Mouse (Mus musculus): Measurements from ENCODE around the gene Gm11595. TPM values are rescaled to one million over a fixed set of nuclear protein-coding genes. Genes with fewer than 3 reads are reported as not detected.
"Not testable (repeated sequence)": the region's sequence is repeated elsewhere in the genome, so short reads cannot be mapped to it uniquely, and the experiment has no call there.

The Gm11595 gene
- polyA plus RNA-seq (2015; fragmentation: Nextera tagmentation; extraction: Ambion mirVana), result 1.0 and 1.9 TPM in 2 replicates

- H3K4me3 ChIP-seq (replicated peaks); H3K27me3 ChIP-seq; H3K36me3 ChIP-seq; H3K27ac ChIP-seq (replicated peaks); H3K9me3 ChIP-seq (replicated peaks); ATAC-seq (ENCODE audit: insufficient number of reproducible peaks, low FRiP score, low TSS enrichment, low read depth); H3K9ac ChIP-seq; H3K4me1 ChIP-seq; H3K4me2 ChIP-seq (replicated peaks): not testable (repeated sequence)
These were observed at the start of gene Gm11595 for GRCm38 (mm10) chr11:99772813-99773212. Gm11595 (minus strand) TSS chr11:99772913.

DNA sequence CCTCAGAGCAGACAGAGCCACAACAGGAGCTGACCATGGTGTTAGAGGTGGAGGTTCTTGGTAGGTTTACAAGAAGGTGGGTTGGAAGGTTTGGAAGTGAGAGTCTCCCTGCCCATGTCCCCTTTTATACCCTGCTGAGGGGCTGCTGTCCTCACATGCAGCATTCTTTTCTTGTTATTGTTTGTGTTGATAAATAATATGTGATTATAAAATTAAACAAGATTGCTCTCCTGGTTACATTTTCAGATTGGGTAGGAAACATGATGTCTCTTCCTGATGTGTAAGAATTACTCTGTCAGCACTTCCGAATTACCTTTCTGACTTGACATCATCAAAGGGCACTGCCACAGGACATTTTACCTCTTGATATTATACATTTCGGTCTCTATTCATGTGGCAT is 42.9 kb upstream of the Gm11595 start, which contains the start of gene Gm11564:
Gene Gm11564 (minus strand): TSS at position 101 of the 400 bp plus-strand sequence.
- not testable (repeated sequence) for H3K9me3 ChIP-seq (replicated peaks); H3K36me3 ChIP-seq; H3K4me1 ChIP-seq; H3K9ac ChIP-seq; H3K27ac ChIP-seq (replicated peaks); H3K4me3 ChIP-seq (replicated peaks); ATAC-seq (ENCODE audit: insufficient number of reproducible peaks, low FRiP score, low TSS enrichment, low read depth); H3K27me3 ChIP-seq; H3K4me2 ChIP-seq (replicated peaks)
- 77% methylated on average over 2 of the region's 2 CpGs for WGBS

DNA sequence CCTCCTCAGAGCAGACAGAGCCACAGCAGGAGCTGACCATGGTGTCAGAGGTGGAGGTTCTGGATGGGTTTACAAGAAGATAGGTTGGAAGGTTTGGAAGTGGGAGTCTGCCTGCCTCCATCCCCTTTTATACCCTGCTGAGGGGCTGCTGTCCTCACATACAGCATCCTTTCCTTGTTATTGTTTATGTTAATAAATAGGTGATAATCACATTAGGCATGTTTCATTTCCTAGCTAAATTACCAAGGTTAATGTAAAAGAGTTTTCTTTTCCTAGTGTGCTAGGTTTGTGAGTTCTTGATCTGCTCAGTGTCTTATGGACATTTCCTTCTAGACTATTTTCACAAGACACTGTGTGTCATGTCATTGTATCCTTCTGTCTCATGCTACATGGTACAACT is 37.1 kb upstream of the Gm11595 start, which contains the start of gene Krtap4-13:
Gene Krtap4-13 (minus strand): TSS at position 101 of the 400 bp plus-strand sequence.
- not testable (repeated sequence) for H3K9ac ChIP-seq; H3K4me1 ChIP-seq; H3K4me2 ChIP-seq (replicated peaks); H3K9me3 ChIP-seq (replicated peaks); H3K27me3 ChIP-seq; H3K36me3 ChIP-seq; H3K27ac ChIP-seq (replicated peaks); H3K4me3 ChIP-seq (replicated peaks); ATAC-seq (ENCODE audit: insufficient number of reproducible peaks, low FRiP score, low TSS enrichment, low read depth)

- H3K4me3 ChIP-seq (replicated peaks); H3K4me2 ChIP-seq (replicated peaks); H3K4me1 ChIP-seq; H3K27ac ChIP-seq (replicated peaks); H3K9me3 ChIP-seq (replicated peaks); H3K9ac ChIP-seq; H3K36me3 ChIP-seq; H3K27me3 ChIP-seq; ATAC-seq (ENCODE audit: insufficient number of reproducible peaks, low FRiP score, low TSS enrichment, low read depth): not testable (repeated sequence)
- no CpG with 5 or more reads among the region's 1 CpGs for WGBS
These were observed 31.6 kb upstream of the Gm11595 start, which contains the start of gene Gm11554 for GRCm38 (mm10) chr11:99804346-99804745. Gm11554 (minus strand) TSS chr11:99804446.

- not testable (repeated sequence) for H3K27me3 ChIP-seq; H3K9me3 ChIP-seq (replicated peaks); H3K9ac ChIP-seq; H3K27ac ChIP-seq (replicated peaks); ATAC-seq (ENCODE audit: insufficient number of reproducible peaks, low FRiP score, low TSS enrichment, low read depth); H3K4me3 ChIP-seq (replicated peaks); H3K36me3 ChIP-seq; H3K4me1 ChIP-seq; H3K4me2 ChIP-seq (replicated peaks)
- no CpG with 5 or more reads among the region's 1 CpGs for WGBS
These were observed 26.1 kb upstream of the Gm11595 start, which contains the start of gene Gm11569 for GRCm38 (mm10) chr11:99798832-99799231. Gm11569 (minus strand) TSS chr11:99798932.

GRCm38 (mm10) chr11:99793367-99793766 is 20.7 kb upstream of the Gm11595 start, which contains the start of gene Gm11596:
Gm11596 (minus strand) TSS chr11:99793467.
- no peak within 1 kb of the TSS for H3K4me2 ChIP-seq (replicated peaks)
- WGBS, result 78% methylated on average over 2 of the region's 2 CpGs

DNA sequence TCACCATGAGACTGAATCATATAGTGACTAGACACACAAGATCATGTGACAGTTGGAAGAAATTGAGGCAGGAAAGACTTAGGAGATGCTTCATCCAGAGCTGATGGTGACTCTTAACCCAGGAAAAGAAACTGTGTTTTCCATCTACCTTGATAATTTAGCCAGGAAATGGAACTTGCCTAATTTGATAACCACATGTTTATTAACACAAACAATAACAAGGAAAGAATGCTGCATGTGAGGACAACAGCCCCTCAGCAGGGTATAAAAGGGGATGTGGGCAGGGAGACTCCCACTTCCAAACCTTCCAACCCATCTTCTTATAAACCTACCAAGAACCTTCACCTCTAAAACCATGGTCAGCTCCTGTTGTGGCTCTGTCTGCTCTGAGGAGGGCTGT is 12.2 kb upstream of the Gm11595 start, which contains the start of gene Krtap4-9:
Gene Krtap4-9 (plus strand): TSS at position 301 of the 400 bp plus-strand sequence.
- H3K27ac ChIP-seq (replicated peaks); H3K4me2 ChIP-seq (replicated peaks); H3K9ac ChIP-seq; H3K9me3 ChIP-seq (replicated peaks); H3K36me3 ChIP-seq; H3K4me3 ChIP-seq (replicated peaks); H3K27me3 ChIP-seq; ATAC-seq (ENCODE audit: insufficient number of reproducible peaks, low FRiP score, low TSS enrichment, low read depth); H3K4me1 ChIP-seq: not testable (repeated sequence)

More at GRCm38 (mm10) chr11:99793367-99793766, 20.7 kb upstream of the Gm11595 start, which contains the start of gene Gm11596:
- H3K27me3 ChIP-seq, result no peaks in the 10 kb centered on the region; the same call in 1 of the 2 replicates
- no peak within 1 kb of the TSS for H3K27ac ChIP-seq (replicated peaks)
- H3K4me3 ChIP-seq (replicated peaks), result no peak within 1 kb of the TSS
- no peaks in the 10 kb centered on the region for H3K36me3 ChIP-seq
- H3K9ac ChIP-seq, result no peak within 1 kb of the TSS
- no peaks in the 10 kb centered on the region for H3K9me3 ChIP-seq (replicated peaks)
- no peaks in the 10 kb centered on the region for H3K4me1 ChIP-seq
- no peak for ATAC-seq (ENCODE audit: insufficient number of reproducible peaks, low FRiP score, low TSS enrichment, low read depth)

- Histone ChIP-seq H3K4me1 (no peaks in the 10 kb centered on the region), H3K36me3 (no peaks in the 10 kb centered on the region), H3K27ac (replicated peaks) (no peak within 1 kb of the TSS), H3K9ac (no peak within 1 kb of the TSS), H3K27me3 (no peaks in the 10 kb centered on the region), H3K4me2 (replicated peaks) (no peak within 1 kb of the TSS), H3K4me3 (replicated peaks) (no peak within 1 kb of the TSS), H3K9me3 (replicated peaks) (no peaks in the 10 kb centered on the region)
- WGBS, result 95% methylated on average over 2 of the region's 2 CpGs
- ATAC-seq (ENCODE audit: insufficient number of reproducible peaks, low FRiP score, low TSS enrichment, low read depth), result no peak
These were observed 7.9 kb upstream of the Gm11595 start, which contains the start of gene Krtap4-8 for GRCm38 (mm10) chr11:99780604-99781003. Krtap4-8 (minus strand) TSS chr11:99780704.

GRCm38 (mm10) chr11:99778401-99778800 is 5.7 kb upstream of the Gm11595 start:
- no peaks in the 10 kb centered on the region for H3K36me3 ChIP-seq
- no peak overlapping the region for H3K9ac ChIP-seq
- H3K27ac ChIP-seq (replicated peaks), result no peak overlapping the region
- ATAC-seq (ENCODE audit: insufficient number of reproducible peaks, low FRiP score, low TSS enrichment, low read depth), result no peak
- no peak overlapping the region for H3K4me2 ChIP-seq (replicated peaks)
- no peaks in the 10 kb centered on the region for H3K9me3 ChIP-seq (replicated peaks)
- H3K4me3 ChIP-seq (replicated peaks), result no peak overlapping the region
- H3K4me1 ChIP-seq, result no peaks in the 10 kb centered on the region
- WGBS, result 67% methylated on average over 7 of the region's 7 CpGs
- H3K27me3 ChIP-seq, result no peaks in the 10 kb centered on the region

DNA sequence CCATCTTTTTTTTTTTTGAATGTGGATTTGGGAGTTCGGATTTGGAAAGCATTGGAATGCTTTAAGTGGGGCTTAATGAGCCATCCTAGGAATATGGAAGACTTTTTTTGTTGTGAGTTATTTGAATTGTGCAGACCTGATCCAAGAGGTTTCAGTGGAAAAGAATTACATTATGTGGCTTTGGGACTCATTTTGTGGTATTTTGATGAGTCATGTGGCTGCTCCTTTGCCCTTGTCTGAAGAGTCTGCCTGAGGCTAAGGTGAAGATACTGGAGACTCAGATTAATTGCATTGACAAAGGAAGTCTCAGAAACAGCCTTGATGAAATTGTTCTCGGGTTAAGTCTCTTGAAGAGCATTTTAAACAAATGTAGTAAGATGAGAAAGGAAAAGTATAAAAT is 4.3 kb downstream of the Gm11595 start:
- no peaks in the 10 kb centered on the region for H3K36me3 ChIP-seq
- no peaks in the 10 kb centered on the region for H3K9me3 ChIP-seq (replicated peaks)
- WGBS, result 44% methylated on average over 2 of the region's 2 CpGs
- H3K9ac ChIP-seq, result no peak overlapping the region
- no peak overlapping the region for H3K4me3 ChIP-seq (replicated peaks)
- no peak overlapping the region for H3K4me2 ChIP-seq (replicated peaks)
- no peak for ATAC-seq (ENCODE audit: insufficient number of reproducible peaks, low FRiP score, low TSS enrichment, low read depth)
- no peaks in the 10 kb centered on the region for H3K27me3 ChIP-seq
- no peaks in the 10 kb centered on the region for H3K4me1 ChIP-seq
- no peak overlapping the region for H3K27ac ChIP-seq (replicated peaks)

DNA sequence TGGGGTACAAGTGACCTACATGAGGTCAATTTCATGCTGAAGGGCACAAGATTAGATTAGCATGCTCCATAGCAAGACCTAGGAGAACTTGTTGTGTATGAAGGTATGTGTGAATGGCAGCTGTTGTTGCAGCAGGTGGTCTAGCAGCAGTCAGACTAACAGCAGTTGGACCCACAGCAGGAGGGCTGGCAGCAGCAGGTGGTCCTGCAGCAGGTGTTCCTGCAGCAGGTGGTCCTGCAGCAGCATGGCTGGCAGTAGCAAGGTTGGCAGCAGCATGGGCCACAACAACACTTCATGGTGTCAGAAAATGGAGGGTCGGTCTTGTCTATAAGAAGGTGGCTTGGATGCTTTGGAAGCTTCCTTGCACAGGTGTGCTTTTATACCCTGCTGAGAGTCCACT is 13.8 kb downstream of the Gm11595 start:
- 89% methylated on average over 1 of the region's 1 CpGs for WGBS
- ATAC-seq (ENCODE audit: insufficient number of reproducible peaks, low FRiP score, low TSS enrichment, low read depth), result no peak
- no peaks in the 10 kb centered on the region for H3K36me3 ChIP-seq

GRCm38 (mm10) chr11:99743985-99744384 is 28.7 kb downstream of the Gm11595 start:
- ATAC-seq (ENCODE audit: insufficient number of reproducible peaks, low FRiP score, low TSS enrichment, low read depth), result no peak
- Histone ChIP-seq H3K27me3 (no peaks in the 10 kb centered on the region), H3K9ac (no peak overlapping the region), H3K4me2 (replicated peaks) (no peak overlapping the region), H3K27ac (replicated peaks) (no peak overlapping the region), H3K9me3 (replicated peaks) (no peaks in the 10 kb centered on the region), H3K4me3 (replicated peaks) (no peak overlapping the region), H3K4me1 (no peaks in the 10 kb centered on the region), H3K36me3 (no peaks in the 10 kb centered on the region)
- 78% methylated on average over 3 of the region's 3 CpGs for WGBS

More for the DNA sequence above, 13.8 kb downstream of the Gm11595 start:
- no peak overlapping the region for H3K9ac ChIP-seq
- H3K4me1 ChIP-seq, result no peaks in the 10 kb centered on the region
- no peak overlapping the region for H3K4me3 ChIP-seq (replicated peaks)
- no peaks in the 10 kb centered on the region for H3K9me3 ChIP-seq (replicated peaks)
- no peak overlapping the region for H3K27ac ChIP-seq (replicated peaks)
- no peaks in the 10 kb centered on the region for H3K27me3 ChIP-seq
- H3K4me2 ChIP-seq (replicated peaks), result no peak overlapping the region

Measured in embryonic facial prominence, embryonic 15.5 days (tissue).